Mouse (Mus musculus) hindbrain, postnatal 0 days (tissue): ENCODE measurements around the gene Gnai3. TPM values are rescaled to one million over a fixed set of nuclear protein-coding genes. Genes with fewer than 3 reads are reported as not detected.
A peak's percentile ranks its signal among the peaks of the same experiment; 100 is the strongest.

ENCODE experiments used
- ATAC-seq: fragments of 200-750 bp; cut with Nextera tagmentation; 2 replicates; pipeline ENCODE4 v1.8.0; 2017; ENCODE audit warnings: mild to moderate bottlenecking, moderate TSS enrichment, moderate library complexity
- DNase-seq: peaks from one replicate; pipeline ENCODE4 v3.0.0-alpha.2; 2015; ENCODE audit warnings: low spot score
- H3K27ac ChIP-seq: fragments of 300-500 bp; sonication (generic); 2 replicates; pipeline ENCODE4 v1.5.1; 2014; ENCODE audit warnings: mild to moderate bottlenecking
- H3K27me3 ChIP-seq: fragments of 300-500 bp; sonication (generic); 2 replicates; pipeline ENCODE4 v1.6.1; 2014; ENCODE audit warnings: low read length, mixed read lengths; ENCODE audit not compliant: insufficient read depth
- H3K36me3 ChIP-seq: fragments of 300-500 bp; sonication (generic); 2 replicates; pipeline ENCODE4 v1.6.1; 2014; ENCODE audit warnings: low read length, mixed read lengths; ENCODE audit not compliant: insufficient read depth
- H3K4me1 ChIP-seq: fragments of 300-500 bp; sonication (generic); 2 replicates; pipeline ENCODE4 v1.6.1; 2014; ENCODE audit warnings: antibody characterized with exemption, low read length, mixed read lengths; ENCODE audit not compliant: insufficient read depth
- H3K4me2 ChIP-seq: fragments of 300-500 bp; sonication (generic); 2 replicates; pipeline ENCODE4 v1.6.1; 2014; ENCODE audit warnings: low read depth, mild to moderate bottlenecking, low read length, moderate library complexity, mixed read lengths
- H3K4me3 ChIP-seq: fragments of 300-500 bp; sonication (generic); 2 replicates; pipeline ENCODE4 v1.5.1; 2014; ENCODE audit warnings: low read length
- H3K9ac ChIP-seq: fragments of 300-500 bp; sonication (generic); replicated peaks from 2 replicates; pipeline ENCODE4 v1.6.1; 2014; ENCODE audit warnings: mild to moderate bottlenecking, low read length, moderate library complexity, mixed read lengths
- H3K9me3 ChIP-seq: fragments of 300-500 bp; sonication (generic); 2 replicates; pipeline ENCODE4 v1.6.1; 2016; ENCODE audit warnings: low read length, mixed read lengths
- CTCF ChIP-seq: IDR thresholded peaks from 2 replicates; pipeline ENCODE4 v1.5.1; 2016; ENCODE audit warnings: antibody characterized with exemption, control low read depth, low read depth
- WGBS: fragments of 180-500 bp; shearing (Covaris S2); extraction: QIAGEN DNeasy Blood & Tissue Kit; methylation state at CpG from one replicate; pipeline ENCODE4 v1.1.7; 2014; 5-methylcytosine and 5-hydroxymethylcytosine counted together
- polyA plus RNA-seq: library from polyadenylated mRNA; unstranded; fragments of >200 nt; fragmentation: Nextera tagmentation; extraction: Ambion mirVana; gene quantifications from 2 replicates; pipeline ENCODE4 v1.2.1, GENCODE M21; 2015
- total RNA-seq: library from RNA; depleted of rRNA; stranded (reverse); fragments of >200 nt; gene quantifications from 2 replicates; pipeline ENCODE4 v1.2.3, GENCODE M21; 2014

Gene Gnai3
- total and polyA plus RNA-seq, 2 experiments from 2014 or later: 61.0 to 100 TPM

- peak overlapping the region; percentile 51 for H3K4me3 ChIP-seq
- H3K27ac ChIP-seq: peak overlapping the region; percentile 82
- H3K4me2 ChIP-seq: peak overlapping the region; percentile 100
- H3K4me1 ChIP-seq: peaks cover 30% of the 10 kb centered on the region
- DNase-seq: peak; percentile 69
- no peaks in the 10 kb centered on the region for H3K27me3 ChIP-seq
- no peak for TF ChIP-seq CTCF
- under 1% methylated on average over 31 of the region's 31 CpGs for WGBS
- H3K9ac ChIP-seq: peak overlapping the region; percentile 68
- no peaks in the 10 kb centered on the region for H3K9me3 ChIP-seq
- no peaks in the 10 kb centered on the region for H3K36me3 ChIP-seq
- ATAC-seq: peak; percentile 64
These were observed 60.1 kb downstream of the Gnai3 start for GRCm38 (mm10) chr3:108085721-108086469.

DNA sequence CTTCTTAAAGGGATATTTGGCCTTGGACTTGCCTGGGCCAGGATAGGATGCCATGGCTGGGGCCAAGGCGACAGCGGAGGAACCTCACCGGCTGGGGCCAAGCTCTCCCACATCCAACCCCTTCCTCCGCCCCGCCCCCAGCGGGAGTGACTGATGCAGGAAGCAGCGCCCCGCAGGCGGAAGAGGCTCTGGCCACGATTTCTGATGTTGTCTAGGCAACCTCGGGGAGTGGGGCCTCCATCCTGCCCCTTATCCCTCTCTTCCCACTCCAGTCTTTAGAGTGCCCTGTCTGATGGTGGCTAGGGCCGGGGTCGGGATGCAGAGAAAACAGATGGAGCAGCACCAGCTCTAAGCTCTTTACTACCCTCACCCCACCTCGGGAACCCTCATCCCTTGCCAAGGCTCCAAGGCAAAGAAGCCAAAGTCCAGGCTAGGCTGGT lies 60.6 kb downstream of the Gnai3 start:
- Histone ChIP-seq H3K4me2 (peak overlapping the region; percentile 100), H3K9me3 (no peaks in the 10 kb centered on the region), H3K36me3 (no peaks in the 10 kb centered on the region; the same call in 1 of the 2 replicates), H3K9ac (peak overlapping the region; percentile 68), H3K4me3 (peak overlapping the region; percentile 51), H3K27me3 (no peaks in the 10 kb centered on the region), H3K4me1 (peaks cover 30% of the 10 kb centered on the region), H3K27ac (peak overlapping the region; percentile 82)
- ATAC-seq (peak; percentile 86), DNase-seq (peak; percentile 94)
- peak; percentile 58 for TF ChIP-seq CTCF
- WGBS: under 1% methylated on average over 14 of the region's 14 CpGs

DNA sequence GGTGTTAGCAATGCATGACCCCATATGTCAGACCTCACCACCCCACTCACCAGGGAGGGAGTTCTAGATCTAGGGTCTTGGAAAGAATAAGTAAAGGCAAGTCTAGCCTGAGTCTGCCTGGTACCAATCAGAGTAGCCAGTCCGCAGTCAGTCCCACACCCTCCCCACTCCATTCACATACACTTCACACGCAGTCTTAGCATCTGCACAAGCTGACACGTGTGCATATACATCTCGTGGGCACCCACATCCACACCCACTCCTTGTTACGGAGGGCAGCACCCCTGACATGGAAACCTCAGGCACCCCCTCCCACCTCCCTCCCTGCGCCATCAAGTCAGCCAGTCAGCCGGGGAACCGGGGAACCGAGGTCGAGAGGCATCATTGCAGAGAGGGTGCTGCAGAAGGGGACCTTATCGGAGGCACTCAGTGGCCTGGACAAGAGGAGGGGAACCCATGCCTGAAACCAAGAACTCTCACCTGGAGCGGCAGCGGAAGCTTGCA lies 61.1 kb downstream of the Gnai3 start:
- no peaks in the 10 kb centered on the region for H3K27me3 ChIP-seq
- WGBS: 10% methylated on average over 13 of the region's 13 CpGs
- DNase-seq (no peak), ATAC-seq (peak; percentile 22)
- H3K9ac ChIP-seq: peak overlapping the region; percentile 68
- peak overlapping the region; percentile 82; the same call in 1 of the 2 replicates for H3K27ac ChIP-seq
- H3K36me3 ChIP-seq: no peaks in the 10 kb centered on the region; the same call in 1 of the 2 replicates
- H3K9me3 ChIP-seq: no peaks in the 10 kb centered on the region
- peak overlapping the region; percentile 100 for H3K4me2 ChIP-seq
- no peak for TF ChIP-seq CTCF
- H3K4me1 ChIP-seq: peaks cover 30% of the 10 kb centered on the region
- peak overlapping the region; percentile 51 for H3K4me3 ChIP-seq

DNA sequence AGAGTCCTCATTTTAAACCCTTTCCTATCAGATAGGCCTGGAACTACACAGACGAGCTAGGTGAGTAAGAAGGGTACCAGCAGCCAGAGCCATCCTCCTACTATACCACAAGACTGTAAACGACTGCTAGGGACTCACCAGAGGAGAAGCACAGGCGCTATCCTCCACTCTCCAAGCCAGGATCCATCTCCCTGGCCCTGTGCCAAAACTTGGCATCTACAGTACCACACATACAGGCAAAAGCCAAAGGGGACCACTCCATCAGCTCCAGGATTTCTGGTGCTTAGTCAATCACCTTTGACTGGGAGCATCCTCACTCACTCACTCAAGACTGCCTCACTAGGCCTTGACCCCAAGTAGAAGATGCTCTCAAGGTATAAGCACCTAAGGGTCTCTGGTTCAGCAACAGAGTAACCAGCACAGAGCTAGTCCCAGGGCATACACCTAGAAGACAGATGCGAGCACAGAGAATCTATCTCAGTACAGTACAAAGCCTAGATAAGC lies 62.0 kb downstream of the Gnai3 start:
- Histone ChIP-seq H3K27me3 (no peaks in the 10 kb centered on the region), H3K9me3 (no peaks in the 10 kb centered on the region), H3K4me1 (peaks cover 30% of the 10 kb centered on the region), H3K36me3 (peaks cover 5% of the 10 kb centered on the region; the same call in 1 of the 2 replicates), H3K4me2 (peak overlapping the region; percentile 100), H3K27ac (no peak overlapping the region), H3K9ac (no peak overlapping the region), H3K4me3 (peak overlapping the region; percentile 51; the same call in 1 of the 2 replicates)
- TF ChIP-seq CTCF: no peak
- DNase-seq: no peak
- no peak for ATAC-seq
- 67% methylated on average over 4 of the region's 4 CpGs for WGBS

- H3K4me1 ChIP-seq: peaks cover 30% of the 10 kb centered on the region
- DNase-seq: no peak
- no peak overlapping the region for H3K4me3 ChIP-seq
- no peak overlapping the region for H3K4me2 ChIP-seq
- no peaks in the 10 kb centered on the region for H3K9me3 ChIP-seq
- TF ChIP-seq CTCF: no peak
- ATAC-seq: no peak
- no peaks in the 10 kb centered on the region for H3K27me3 ChIP-seq
- 61% methylated on average over 2 of the region's 2 CpGs for WGBS
- peak overlapping the region; percentile 56; the same call in 1 of the 2 replicates for H3K27ac ChIP-seq
- peaks cover 11% of the 10 kb centered on the region for H3K36me3 ChIP-seq
- no peak overlapping the region for H3K9ac ChIP-seq
These were observed 62.8 kb downstream of the Gnai3 start for GRCm38 (mm10) chr3:108083161-108083560.

DNA sequence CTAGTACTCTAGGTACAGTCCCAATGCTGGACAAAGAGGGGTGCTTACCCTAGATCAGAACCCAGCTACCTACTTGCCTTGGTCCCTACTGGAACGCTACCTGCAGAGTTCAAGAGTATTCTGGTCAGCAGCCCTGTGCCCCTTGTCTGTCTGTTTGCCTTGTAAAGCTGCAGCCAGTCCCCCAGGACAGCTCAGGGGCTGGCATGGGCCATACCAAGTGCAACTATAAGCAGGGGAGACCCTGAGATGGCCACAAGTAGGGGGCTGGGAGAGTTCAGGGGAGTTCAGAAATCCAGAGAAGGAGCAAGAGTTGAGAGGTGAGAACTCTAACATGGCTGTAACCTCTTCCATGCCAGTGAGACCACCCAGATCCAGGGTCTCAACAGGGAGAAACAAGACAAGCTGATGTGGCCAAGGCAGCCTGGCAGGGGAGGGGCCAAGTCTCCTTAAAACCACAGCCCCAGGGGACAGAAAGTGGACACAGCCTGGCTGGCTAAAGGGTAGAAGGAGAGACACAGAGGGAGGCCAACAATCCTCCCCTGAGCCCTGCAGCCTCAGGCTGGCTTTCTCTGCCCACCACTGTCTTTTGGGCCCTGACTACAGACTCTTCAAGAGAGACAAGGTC lies 63.6 kb downstream of the Gnai3 start:
- Histone ChIP-seq H3K9ac (peak overlapping the region; percentile 15), H3K9me3 (no peaks in the 10 kb centered on the region)
- 45% methylated on average over 1 of the region's 1 CpGs for WGBS

More for the DNA sequence above, 63.6 kb downstream of the Gnai3 start:
- no peak overlapping the region for H3K4me3 ChIP-seq
- H3K4me2 ChIP-seq: peak overlapping the region; percentile 22
- DNase-seq (peak; percentile 59), ATAC-seq (0 out of 2 replicates have a peak, but pooled peaks have one; percentile 25)
- H3K4me1 ChIP-seq: peaks cover 30% of the 10 kb centered on the region
- peaks cover 15% of the 10 kb centered on the region for H3K36me3 ChIP-seq
- TF ChIP-seq CTCF: no peak
- peak overlapping the region; percentile 56; the same call in 1 of the 2 replicates for H3K27ac ChIP-seq
- no peaks in the 10 kb centered on the region for H3K27me3 ChIP-seq
